Mouse (Mus musculus) small intestine, adult 2 months (tissue): ENCODE data around the gene Ero1l. TPM values are rescaled to one million over a fixed set of nuclear protein-coding genes. Genes with fewer than 3 reads are reported as not detected.
A peak's percentile ranks its signal among the peaks of the same experiment; 100 is the strongest.

Source experiments
- H3K27ac ChIP-seq: fragments of 200-500 bp; 2 replicates; pipeline ENCODE4 v1.5.1; 2012; ENCODE audit warnings: low read depth, low read length, control low read depth, inconsistent platforms; ENCODE audit not compliant: insufficient read depth
- H3K27me3 ChIP-seq: fragments of 200-500 bp; 2 replicates; pipeline ENCODE4 v1.6.1; 2012; ENCODE audit warnings: mild to moderate bottlenecking, moderate library complexity, low read length, inconsistent platforms; ENCODE audit not compliant: control insufficient read depth, insufficient read depth
- H3K36me3 ChIP-seq: fragments of 200-500 bp; 2 replicates; pipeline ENCODE4 v1.6.1; 2012; ENCODE audit warnings: mild to moderate bottlenecking, low read length, control low read depth, inconsistent platforms; ENCODE audit not compliant: control insufficient read depth, insufficient read depth
- H3K4me1 ChIP-seq: fragments of 200-500 bp; 2 replicates; pipeline ENCODE4 v1.6.1; 2012; ENCODE audit warnings: low read length, inconsistent platforms, mixed read lengths; ENCODE audit not compliant: control insufficient read depth, insufficient read depth, insufficient read length
- H3K4me3 ChIP-seq: fragments of 200-500 bp; 2 replicates; pipeline ENCODE4 v1.5.1; 2012; ENCODE audit warnings: low read depth, mild to moderate bottlenecking, control low read depth, inconsistent platforms, low read length, moderate library complexity
- CTCF ChIP-seq: fragments of 200-500 bp; IDR thresholded peaks from 2 replicates; pipeline ENCODE4 v1.5.1; 2012; ENCODE audit warnings: low read depth, mild to moderate bottlenecking, control low read depth, inconsistent platforms, low read length, moderate library complexity, mixed read lengths; ENCODE audit not compliant: insufficient replicate concordance, insufficient read length; ENCODE audit errors: extremely low read depth
- POLR2A ChIP-seq: fragments of 200-500 bp; IDR thresholded peaks from 2 replicates; pipeline ENCODE4 v1.6.1; 2012; ENCODE audit warnings: low read depth, mild to moderate bottlenecking, control low read depth, inconsistent platforms, low read length, moderate library complexity
- WGBS: fragments of 180-500 bp; shearing (Covaris S2); methylation state at CpG from one replicate; pipeline ENCODE4 v1.1.7; 2018; 5-methylcytosine and 5-hydroxymethylcytosine counted together
- polyA plus RNA-seq: library from polyadenylated mRNA; depleted of rRNA; stranded (reverse); fragments of >200 nt; gene quantifications from 2 replicates; pipeline ENCODE4 v1.2.3, GENCODE M21; 2012

The Ero1l gene
- polyA plus RNA-seq, 1 experiment, result 4.0 TPM

DNA sequence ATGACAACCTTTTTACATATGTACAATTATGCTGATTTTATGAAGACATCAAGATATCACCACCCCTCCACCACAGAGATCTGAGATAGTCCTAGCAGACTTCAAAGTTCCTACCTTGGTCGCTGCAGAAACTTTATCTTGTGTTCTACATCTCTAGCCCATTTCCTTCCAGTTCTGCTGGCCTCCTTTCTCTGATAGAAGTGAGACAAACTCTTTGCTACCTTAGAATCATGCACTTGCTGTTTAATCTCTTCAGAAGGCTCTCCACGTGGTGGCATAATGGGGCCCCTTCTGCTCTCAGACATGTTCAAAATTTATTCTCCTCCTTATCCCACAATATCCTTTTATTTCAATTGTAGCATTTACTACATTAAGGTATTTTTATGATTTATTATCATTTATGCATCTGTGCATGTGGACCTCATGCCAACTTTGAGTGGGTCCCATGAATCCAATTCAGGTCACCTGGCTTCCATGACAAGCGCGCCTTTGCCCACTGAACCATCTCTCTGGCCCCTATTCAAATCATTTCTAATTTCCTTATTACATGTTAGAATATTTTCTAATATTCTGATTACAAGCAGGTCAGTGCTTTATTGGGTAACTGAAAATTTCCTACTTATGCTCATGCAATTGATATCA lies 9.6 kb upstream of the Ero1l start:
- WGBS, result 85% methylated on average over 4 of the region's 4 CpGs
- TF ChIP-seq POLR2A (no peak), CTCF (no peak)
- H3K27me3 ChIP-seq, result no peaks in the 10 kb centered on the region
- no peaks in the 10 kb centered on the region for H3K4me1 ChIP-seq
- H3K36me3 ChIP-seq, result peaks cover 10% of the 10 kb centered on the region
- no peak overlapping the region for H3K27ac ChIP-seq
- H3K4me3 ChIP-seq, result no peak overlapping the region

DNA sequence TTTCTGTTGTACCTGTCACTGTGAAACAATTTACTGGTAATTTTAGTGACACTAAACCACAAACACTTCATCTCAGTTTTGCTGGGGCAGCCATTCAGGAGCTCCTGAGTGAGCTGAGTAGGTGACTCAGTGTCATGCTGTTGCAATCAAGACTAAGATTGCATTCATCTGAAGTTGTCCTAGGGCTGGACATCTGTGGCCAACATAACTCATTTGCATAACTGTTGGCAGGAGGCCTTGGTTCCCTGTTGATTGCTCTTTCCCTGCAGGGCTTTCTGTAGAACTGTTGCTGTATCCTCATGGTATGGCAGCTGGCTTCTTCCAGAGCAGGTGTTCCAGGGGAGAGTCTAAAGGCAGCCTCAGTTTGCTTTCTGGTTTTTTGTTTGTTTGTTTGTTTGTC lies 6.9 kb upstream of the Ero1l start:
- H3K4me1 ChIP-seq, result peaks cover 12% of the 10 kb centered on the region; the same call in 1 of the 2 replicates
- H3K4me3 ChIP-seq, result no peak overlapping the region
- no peaks in the 10 kb centered on the region for H3K36me3 ChIP-seq
- TF ChIP-seq CTCF (no peak), POLR2A (no peak)
- H3K27me3 ChIP-seq, result no peaks in the 10 kb centered on the region
- no peak overlapping the region for H3K27ac ChIP-seq

DNA sequence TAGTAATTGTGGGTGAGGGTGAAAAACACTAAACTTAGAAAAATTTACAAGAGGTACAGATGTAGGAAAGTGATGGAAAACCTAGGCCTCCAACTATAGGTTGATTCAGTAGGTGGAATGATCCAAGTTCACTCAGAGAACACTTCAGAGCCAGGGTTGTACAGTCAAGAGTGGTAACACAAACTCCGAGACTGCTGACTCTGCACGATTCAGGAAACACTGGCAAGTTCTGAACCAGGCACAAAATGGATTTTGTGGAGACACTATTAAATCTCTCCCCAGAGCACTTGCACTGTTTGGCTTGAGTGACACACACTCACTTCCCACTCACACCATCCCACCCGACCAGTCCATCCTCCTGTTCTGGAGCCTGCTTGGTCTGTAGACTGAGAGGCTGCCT lies 4.7 kb upstream of the Ero1l start:
- no peak overlapping the region for H3K4me3 ChIP-seq
- H3K27me3 ChIP-seq, result no peaks in the 10 kb centered on the region
- TF ChIP-seq POLR2A, result no peak
- TF ChIP-seq CTCF, result no peak
- no peak overlapping the region for H3K27ac ChIP-seq
- WGBS, result 91% methylated on average over 3 of the region's 3 CpGs
- H3K4me1 ChIP-seq, result peaks cover 12% of the 10 kb centered on the region; the same call in 1 of the 2 replicates
- no peaks in the 10 kb centered on the region for H3K36me3 ChIP-seq

DNA sequence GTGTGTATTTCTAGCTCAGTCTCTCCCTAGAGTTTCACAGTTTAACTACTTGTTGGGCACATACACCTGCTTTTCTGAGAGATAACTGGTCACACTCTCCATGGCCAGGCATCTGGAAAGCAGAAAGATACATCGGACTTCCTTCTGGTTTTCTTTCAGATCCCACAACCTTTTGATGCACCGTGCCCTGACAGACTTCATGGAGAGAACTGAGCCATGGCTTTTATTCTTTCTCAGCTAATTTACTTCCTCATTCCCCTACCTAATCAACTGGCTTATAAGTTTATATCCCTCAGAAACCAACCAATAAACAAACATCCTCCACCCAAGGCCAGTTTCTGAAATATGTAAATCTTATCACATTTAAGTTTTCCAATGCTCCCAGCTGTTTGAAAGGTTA lies 3.9 kb upstream of the Ero1l start:
- H3K4me3 ChIP-seq, result no peak overlapping the region
- no peak for TF ChIP-seq POLR2A
- TF ChIP-seq CTCF, result no peak
- no peaks in the 10 kb centered on the region for H3K27me3 ChIP-seq
- WGBS, result 52% methylated on average over 2 of the region's 2 CpGs
- H3K36me3 ChIP-seq, result no peaks in the 10 kb centered on the region
- H3K27ac ChIP-seq, result peak overlapping the region; percentile 100
- H3K4me1 ChIP-seq, result peaks cover 12% of the 10 kb centered on the region; the same call in 1 of the 2 replicates

DNA sequence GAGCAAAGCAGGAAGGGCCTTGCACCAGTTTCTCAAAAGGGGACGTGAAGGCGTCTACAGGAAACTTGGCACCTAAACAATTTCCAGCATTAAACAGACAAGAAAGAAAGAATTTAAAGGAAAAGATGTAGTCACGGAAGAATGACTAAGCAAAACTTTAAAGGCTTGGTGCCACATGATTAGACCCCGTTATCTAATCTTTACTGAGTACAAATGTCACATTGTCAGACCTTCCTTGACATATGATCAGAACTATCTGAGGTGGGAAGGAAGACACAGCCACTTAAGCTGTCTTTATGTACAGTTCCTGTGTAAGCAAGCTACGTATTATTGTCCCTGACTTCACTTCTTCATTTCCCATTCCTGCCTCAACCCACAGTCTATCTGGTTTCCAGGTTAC lies 3.1 kb upstream of the Ero1l start:
- Histone ChIP-seq H3K4me3 (no peak overlapping the region), H3K36me3 (no peaks in the 10 kb centered on the region), H3K27me3 (no peaks in the 10 kb centered on the region), H3K27ac (peak overlapping the region; percentile 100), H3K4me1 (peaks cover 12% of the 10 kb centered on the region; the same call in 1 of the 2 replicates)
- TF ChIP-seq POLR2A (no peak), CTCF (no peak)
- WGBS, result 19% methylated on average over 5 of the region's 5 CpGs

DNA sequence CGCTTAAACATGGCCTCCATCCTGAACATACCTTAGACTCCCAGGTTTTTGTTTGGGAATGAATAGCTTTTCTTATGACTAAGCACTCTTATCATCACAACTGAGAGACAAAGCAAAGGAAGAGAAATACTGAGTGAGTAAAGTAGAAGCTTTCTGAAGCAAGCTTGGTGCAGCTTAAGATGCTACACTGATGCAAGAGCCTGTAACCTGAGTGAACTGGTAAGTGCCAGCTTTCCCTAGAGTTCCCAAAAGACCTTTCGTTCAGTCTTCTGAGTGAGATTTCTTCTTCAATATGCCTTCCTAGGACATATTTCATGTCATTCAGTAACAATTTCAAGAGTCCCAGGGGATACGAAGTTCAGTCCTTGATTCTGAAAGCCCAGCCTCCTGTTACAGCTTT lies 2.5 kb upstream of the Ero1l start:
- TF ChIP-seq POLR2A, result no peak
- no peak for TF ChIP-seq CTCF
- Histone ChIP-seq H3K27me3 (no peaks in the 10 kb centered on the region), H3K4me1 (peaks cover 14% of the 10 kb centered on the region; the same call in 1 of the 2 replicates), H3K4me3 (no peak overlapping the region), H3K27ac (peak overlapping the region; percentile 37; the same call in 1 of the 2 replicates), H3K36me3 (no peaks in the 10 kb centered on the region)
- WGBS, result 88% methylated on average over 3 of the region's 3 CpGs

DNA sequence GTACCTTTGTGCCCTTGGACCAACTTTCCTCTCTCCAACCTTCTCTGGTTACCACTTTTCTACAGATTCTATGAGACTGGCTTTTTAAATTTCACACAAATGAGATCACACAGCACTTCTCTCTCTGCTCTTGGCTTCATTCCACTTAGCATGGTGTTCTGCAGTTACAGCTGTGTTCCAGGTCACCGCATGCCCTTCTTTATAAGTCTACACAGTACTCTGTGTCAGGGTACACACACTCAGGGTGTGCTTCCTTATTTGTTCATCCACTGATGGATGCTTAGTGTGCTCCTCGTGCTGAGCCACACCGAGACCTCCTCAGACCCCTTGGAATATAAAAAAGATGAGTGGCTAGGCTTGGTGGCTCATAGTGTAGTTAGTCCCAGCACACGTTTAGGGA lies 1.5 kb upstream of the Ero1l start:
- no peaks in the 10 kb centered on the region for H3K36me3 ChIP-seq
- H3K27me3 ChIP-seq, result no peaks in the 10 kb centered on the region
- H3K4me1 ChIP-seq, result peaks cover 15% of the 10 kb centered on the region; the same call in 1 of the 2 replicates
- no peak overlapping the region for H3K4me3 ChIP-seq
- no peak overlapping the region for H3K27ac ChIP-seq
- 80% methylated on average over 4 of the region's 4 CpGs for WGBS
- TF ChIP-seq CTCF (no peak), POLR2A (no peak)
